Mouse (Mus musculus) myocyte (in vitro differentiated cells): ENCODE measurements at regions not wholly inside any gene's neighbourhood (a gene's known extent, or its start where the extent isn't known, plus 50 kb on each side); places are given as distances from the start of the nearest gene placed in this dataset.

Source experiments
- E2F4 ChIP-seq: IDR thresholded peaks from one replicate; pipeline ENCODE4 v1.6.1; 2011; ENCODE audit warnings: mild to moderate bottlenecking, control low read depth, moderate library complexity; ENCODE audit not compliant: insufficient read depth
- MAX ChIP-seq: IDR thresholded peaks from one replicate; pipeline ENCODE4 v1.6.1; 2011; ENCODE audit warnings: low read depth, mild to moderate bottlenecking, control low read depth
- MYOD1 ChIP-seq, 3 experiments: IDR thresholded peaks; one replicate each; pipeline ENCODE4 v1.6.1; 2011; ENCODE audit warnings: control low read depth in 2 of 3, low read depth in 2 of 3, mild to moderate bottlenecking in 2 of 3, moderate library complexity in 1 of 3; ENCODE audit not compliant: insufficient read length in 2 of 3, control insufficient read depth in 1 of 3
- POLR2A ChIP-seq: IDR thresholded peaks from one replicate; pipeline ENCODE4 v1.6.1; 2011; ENCODE audit warnings: low read depth, mild to moderate bottlenecking, control low read depth, moderate library complexity; ENCODE audit not compliant: insufficient read length
- POLR2AphosphoS2 ChIP-seq: IDR thresholded peaks from one replicate; pipeline ENCODE4 v1.6.1; 2011; ENCODE audit warnings: low read depth, control low read depth; ENCODE audit not compliant: insufficient read length
- REST ChIP-seq: IDR thresholded peaks from one replicate; pipeline ENCODE4 v1.6.1; 2011; ENCODE audit warnings: mild to moderate bottlenecking, control low read depth, moderate library complexity; ENCODE audit not compliant: insufficient read depth, insufficient read length
- USF1 ChIP-seq: IDR thresholded peaks from one replicate; pipeline ENCODE4 v1.6.1; 2011; ENCODE audit warnings: low read depth, mild to moderate bottlenecking, control low read depth, moderate library complexity

DNA sequence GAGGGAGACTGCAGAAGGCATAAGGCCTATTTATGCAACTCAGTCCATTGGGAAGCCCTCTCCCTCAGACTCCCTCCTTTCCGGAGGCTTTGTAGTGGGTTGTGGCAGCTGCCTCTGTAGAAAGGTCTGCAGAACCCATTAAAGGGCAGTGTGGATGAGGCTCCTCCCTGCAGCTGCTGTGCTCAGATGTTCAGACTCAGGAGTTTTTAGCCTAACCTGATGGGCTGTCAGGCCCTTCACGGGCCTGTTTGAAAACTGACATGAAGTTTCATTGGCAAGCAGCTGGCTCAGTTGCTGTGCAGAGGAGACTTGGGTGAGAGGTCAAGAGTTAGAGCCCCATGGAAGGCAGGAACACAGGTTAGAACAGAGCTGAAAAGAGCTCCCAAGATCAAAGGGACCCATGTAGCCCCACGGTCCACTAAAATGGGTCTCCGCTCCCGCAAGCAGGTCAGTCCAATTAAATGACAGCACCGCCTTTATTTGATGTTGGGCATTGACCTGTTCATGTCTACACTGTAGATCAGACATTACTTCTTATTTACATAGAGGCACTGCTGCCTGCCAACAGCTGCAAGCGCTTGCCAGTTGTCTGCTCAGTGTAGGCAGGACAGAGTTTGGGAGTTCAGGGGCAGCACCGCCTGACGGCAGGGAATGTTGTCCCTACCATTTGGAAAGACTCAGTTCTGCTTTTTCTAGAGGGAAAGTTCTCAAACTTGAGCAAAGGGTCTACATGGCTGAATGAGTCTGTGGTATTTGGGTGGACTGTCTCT lies 53.8 kb upstream of the Usp46 start:
- TF ChIP-seq MAX, result no peak
- no peak for TF ChIP-seq USF1
- no peak for TF ChIP-seq POLR2A
- TF ChIP-seq REST, result no peak
- no peak for TF ChIP-seq E2F4
- TF ChIP-seq MYOD1 (IDR thresholded peaks at IDR 0.05; ENCODE audit: control insufficient read depth in 1 of 3, insufficient read length in 2 of 3, low read depth in 2 of 3), result peak in 2 of 3 experiments; percentile 2 to 24
- no peak for TF ChIP-seq POLR2AphosphoS2
